Mouse (Mus musculus) intestine, postnatal 0 days (tissue): Measurements from ENCODE around the gene Crocc. TPM values are rescaled to one million over a fixed set of nuclear protein-coding genes. Genes with fewer than 3 reads are reported as not detected.

Source experiments
- ATAC-seq: fragments of 200-750 bp; cut with Nextera tagmentation; 2 replicates; pipeline ENCODE4 v1.8.0; 2017; ENCODE audit warnings: mild to moderate bottlenecking, moderate TSS enrichment, moderate library complexity
- H3K27ac ChIP-seq: fragments of 300-500 bp; sonication (generic); 2 replicates; pipeline ENCODE4 v1.5.1; 2014; ENCODE audit warnings: mild to moderate bottlenecking, low read depth, low read length, moderate library complexity
- H3K27me3 ChIP-seq: fragments of 300-500 bp; sonication (generic); replicated peaks from 2 replicates; pipeline ENCODE4 v1.6.1; 2014; ENCODE audit warnings: low read length, mixed read lengths; ENCODE audit not compliant: control insufficient read depth, insufficient read depth
- H3K36me3 ChIP-seq: fragments of 300-500 bp; sonication (generic); 2 replicates; pipeline ENCODE4 v1.6.1; 2014; ENCODE audit warnings: mild to moderate bottlenecking, moderate library complexity; ENCODE audit not compliant: control insufficient read depth, insufficient read depth
- H3K4me1 ChIP-seq: fragments of 300-500 bp; sonication (generic); replicated peaks from 2 replicates; pipeline ENCODE4 v1.6.1; 2014; ENCODE audit warnings: antibody characterized with exemption, low read length, mixed read lengths; ENCODE audit not compliant: control insufficient read depth, insufficient read depth
- H3K4me2 ChIP-seq: fragments of 300-500 bp; sonication (generic); replicated peaks from 2 replicates; pipeline ENCODE4 v1.6.1; 2014; ENCODE audit warnings: low read depth, mild to moderate bottlenecking, moderate library complexity
- H3K4me3 ChIP-seq: fragments of 300-500 bp; sonication (generic); 2 replicates; pipeline ENCODE4 v1.5.1; 2014; ENCODE audit warnings: low read depth, low read length
- H3K9ac ChIP-seq: fragments of 300-500 bp; sonication (generic); 2 replicates; pipeline ENCODE4 v1.6.1; 2014; ENCODE audit warnings: mild to moderate bottlenecking, low read depth, low read length
- H3K9me3 ChIP-seq: fragments of 300-500 bp; sonication (generic); 2 replicates; pipeline ENCODE4 v1.6.1; 2016; ENCODE audit warnings: mixed run types; ENCODE audit not compliant: control insufficient read depth
- CTCF ChIP-seq: sonication (generic); IDR thresholded peaks from 2 replicates; pipeline ENCODE4 v1.5.1; 2016; ENCODE audit warnings: low read depth, mild to moderate bottlenecking, control low read depth, antibody characterized with exemption, moderate library complexity
- WGBS: fragments of 180-500 bp; shearing (Covaris S2); extraction: QIAGEN DNeasy Blood & Tissue Kit; methylation state at CpG from one replicate; pipeline ENCODE4 v1.1.7; 2014; 5-methylcytosine and 5-hydroxymethylcytosine counted together
- polyA plus RNA-seq: library from polyadenylated mRNA; unstranded; fragments of >200 nt; fragmentation: Nextera tagmentation; extraction: Ambion mirVana; gene quantifications from 2 replicates; pipeline ENCODE4 v1.2.1, GENCODE M21; 2015

Crocc gene
- 1.3 and 1.5 TPM in 2 replicates for polyA plus RNA-seq

DNA sequence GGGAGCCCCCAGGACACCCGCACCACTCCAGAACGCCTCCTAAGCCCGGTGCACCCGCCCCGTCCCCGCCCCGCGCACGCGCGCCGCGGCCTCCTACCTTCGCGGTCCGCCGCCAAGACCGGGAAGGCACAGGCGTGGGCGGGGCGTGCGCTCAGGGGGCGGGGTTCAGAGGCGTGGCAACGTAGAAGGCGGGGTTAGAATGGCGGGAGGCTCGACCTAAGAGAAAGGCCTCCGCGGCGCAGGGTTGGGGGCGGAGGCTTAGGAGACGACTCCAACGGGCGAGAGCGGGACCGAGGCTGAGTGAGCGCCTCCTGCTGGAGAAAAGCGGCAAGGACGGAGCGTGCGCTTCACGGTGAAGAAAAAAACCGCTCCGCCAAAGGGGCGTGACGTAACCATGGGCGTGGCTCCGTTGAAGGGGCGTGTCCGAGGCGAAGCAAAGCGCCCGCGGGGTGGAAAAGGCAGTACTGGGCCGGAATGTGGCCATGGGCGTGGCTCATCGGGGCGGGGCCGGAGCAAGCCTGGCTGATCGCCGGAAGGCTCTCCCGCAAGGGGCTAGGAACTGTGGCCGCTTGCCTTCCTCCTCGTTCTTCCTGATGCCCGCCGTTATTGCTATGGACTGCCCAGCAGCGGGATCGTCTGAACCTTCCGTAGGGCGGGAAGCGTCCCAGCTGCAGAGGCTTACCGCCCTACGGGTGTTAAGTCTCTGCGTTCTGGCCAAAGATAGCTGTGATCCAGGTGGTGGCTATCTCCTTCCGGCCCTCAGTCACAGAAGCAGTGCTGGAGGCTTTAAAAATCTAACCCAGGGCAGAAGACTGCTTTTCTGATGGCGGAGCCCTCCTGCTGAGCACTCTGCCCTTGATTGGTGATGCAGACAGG lies at the start of gene Crocc:
TSS of gene Crocc (minus strand) at position 125 of the 876 bp plus-strand sequence.
- Histone ChIP-seq H3K36me3 (peaks cover 9% of the 10 kb centered on the region), H3K4me1 (0 out of 2 replicates have a peak, but pooled peaks cover 8% of the 10 kb centered on the region), H3K4me2 (peak within 1 kb of the TSS; percentile 89), H3K27me3 (no peaks in the 10 kb centered on the region), H3K27ac (peak within 1 kb of the TSS; percentile 80), H3K4me3 (peak within 1 kb of the TSS; percentile 64), H3K9ac (peak within 1 kb of the TSS; percentile 71), H3K9me3 (no peaks in the 10 kb centered on the region)
- peak; percentile 96 for ATAC-seq
- TF ChIP-seq CTCF = peak; percentile 99
- WGBS = under 1% methylated on average over 77 of the region's 77 CpGs

- H3K9me3 ChIP-seq = no peaks in the 10 kb centered on the region
- H3K4me3 ChIP-seq = no peak overlapping the region
- TF ChIP-seq CTCF = no peak
- ATAC-seq = no peak
- no peaks in the 10 kb centered on the region for H3K4me1 ChIP-seq
- H3K36me3 ChIP-seq = peaks cover 30% of the 10 kb centered on the region; the same call in 1 of the 2 replicates
- no peak overlapping the region for H3K9ac ChIP-seq
- 37% methylated on average over 10 of the region's 10 CpGs for WGBS
- no peak overlapping the region for H3K27ac ChIP-seq
- H3K4me2 ChIP-seq = no peak overlapping the region
- no peaks in the 10 kb centered on the region for H3K27me3 ChIP-seq
These were observed 47.9 kb upstream of the Crocc start for GRCm38 (mm10) chr4:141108196-141108732.

GRCm38 (mm10) chr4:141106526-141107183 lies 46.3 kb upstream of the Crocc start:
- Histone ChIP-seq H3K4me1 (no peaks in the 10 kb centered on the region), H3K4me2 (no peak overlapping the region), H3K36me3 (peaks cover 14% of the 10 kb centered on the region; the same call in 1 of the 2 replicates), H3K9me3 (no peaks in the 10 kb centered on the region), H3K27ac (no peak overlapping the region), H3K4me3 (no peak overlapping the region), H3K9ac (no peak overlapping the region), H3K27me3 (no peaks in the 10 kb centered on the region)
- no peak for TF ChIP-seq CTCF
- ATAC-seq = no peak
- WGBS = 80% methylated on average over 16 of the region's 16 CpGs

DNA sequence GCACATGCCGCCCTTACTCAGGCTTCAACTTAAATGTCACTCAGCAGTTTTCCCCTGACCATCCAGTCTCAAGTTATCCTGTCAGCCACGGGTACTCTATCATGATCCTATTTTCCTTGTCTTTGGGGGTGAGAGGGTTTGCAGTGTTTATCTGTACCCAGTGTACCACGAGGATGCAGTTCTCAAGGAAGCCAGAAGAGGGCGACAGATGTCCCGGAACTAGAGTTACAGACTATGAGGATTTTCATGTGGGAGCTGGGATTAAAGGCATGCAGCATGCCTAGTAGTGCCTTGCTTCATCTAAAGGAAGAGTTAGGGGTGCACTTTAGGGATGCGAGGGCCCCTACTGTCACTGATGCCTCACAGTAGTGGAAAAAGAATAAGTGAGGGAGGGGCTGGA lies 41.5 kb upstream of the Crocc start:
- Histone ChIP-seq H3K36me3 (no peaks in the 10 kb centered on the region), H3K4me1 (no peaks in the 10 kb centered on the region), H3K4me3 (no peak overlapping the region), H3K27ac (no peak overlapping the region), H3K4me2 (no peak overlapping the region), H3K9me3 (no peaks in the 10 kb centered on the region), H3K9ac (no peak overlapping the region), H3K27me3 (no peaks in the 10 kb centered on the region)
- TF ChIP-seq CTCF = peak; percentile 74
- 64% methylated on average over 6 of the region's 6 CpGs for WGBS
- no peak for ATAC-seq

GRCm38 (mm10) chr4:141101291-141101690 lies 40.9 kb upstream of the Crocc start:
- no peak for TF ChIP-seq CTCF
- no peaks in the 10 kb centered on the region for H3K27me3 ChIP-seq
- H3K4me3 ChIP-seq = no peak overlapping the region
- H3K4me1 ChIP-seq = no peaks in the 10 kb centered on the region
- ATAC-seq = no peak
- H3K9ac ChIP-seq = no peak overlapping the region
- no peaks in the 10 kb centered on the region for H3K9me3 ChIP-seq
- H3K36me3 ChIP-seq = no peaks in the 10 kb centered on the region
- no peak overlapping the region for H3K27ac ChIP-seq
- H3K4me2 ChIP-seq = no peak overlapping the region
- 91% methylated on average over 9 of the region's 9 CpGs for WGBS

DNA sequence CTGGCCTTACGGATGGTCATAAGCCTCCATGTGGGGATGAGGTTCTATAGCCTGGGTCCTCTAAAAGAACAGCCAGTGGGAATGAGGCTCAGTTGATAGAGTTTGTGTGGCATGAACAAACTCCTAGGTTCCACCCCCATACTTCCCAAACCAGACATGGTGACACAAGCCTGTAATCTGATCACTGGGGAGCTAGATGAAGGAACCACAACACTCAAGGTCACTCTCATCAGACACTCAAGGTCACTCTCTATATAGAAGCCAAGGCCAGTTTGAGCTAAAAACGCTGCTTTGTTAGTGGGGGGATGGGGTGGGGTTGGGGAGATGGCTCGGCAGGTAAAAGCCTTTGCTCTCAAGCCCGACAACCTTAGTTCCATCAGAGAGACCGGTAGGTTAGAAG lies 39.6 kb upstream of the Crocc start:
- no peak overlapping the region for H3K4me3 ChIP-seq
- H3K4me1 ChIP-seq = no peaks in the 10 kb centered on the region
- H3K27ac ChIP-seq = no peak overlapping the region
- no peaks in the 10 kb centered on the region for H3K27me3 ChIP-seq
- no peak overlapping the region for H3K4me2 ChIP-seq
- H3K36me3 ChIP-seq = no peaks in the 10 kb centered on the region
- no peak for TF ChIP-seq CTCF
- WGBS = 69% methylated on average over 5 of the region's 5 CpGs
- no peak overlapping the region for H3K9ac ChIP-seq
- no peak for ATAC-seq
- H3K9me3 ChIP-seq = no peaks in the 10 kb centered on the region
